Mouse (Mus musculus): ENCODE data around the gene Galnt7.
"Not testable (repeated sequence)": the region's sequence is repeated elsewhere in the genome, so short reads cannot be mapped to it uniquely, and the experiment has no call there.

The Galnt7 gene

GRCm38 (mm10) chr8:57546401-57546800 is 106.4 kb downstream of the Galnt7 start:
- in situ Hi-C loops (cut with MboI; ENCODE audit: low sequenced_read_pairs): no loop called here

DNA sequence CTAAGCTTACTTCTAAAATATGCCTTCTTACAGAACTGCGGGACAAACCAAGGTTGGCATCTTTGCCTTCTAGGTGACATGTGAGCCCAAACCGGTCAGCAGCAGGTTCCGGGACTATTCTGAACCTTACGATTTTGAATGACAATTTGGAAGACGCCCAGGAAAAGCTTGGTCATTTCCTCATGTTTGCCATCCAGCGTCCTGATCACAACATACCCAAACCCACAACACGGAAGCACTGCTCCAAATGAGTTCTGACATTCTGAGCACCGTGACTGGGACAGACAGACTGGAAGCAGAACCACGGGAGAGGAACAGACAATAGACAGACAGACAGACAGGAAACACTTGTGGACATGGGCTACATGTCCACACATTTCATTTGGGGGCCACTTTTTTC is 111.4 kb downstream of the Galnt7 start:
- in situ Hi-C loops (cut with MboI; ENCODE audit: low sequenced_read_pairs): no loop called here

DNA sequence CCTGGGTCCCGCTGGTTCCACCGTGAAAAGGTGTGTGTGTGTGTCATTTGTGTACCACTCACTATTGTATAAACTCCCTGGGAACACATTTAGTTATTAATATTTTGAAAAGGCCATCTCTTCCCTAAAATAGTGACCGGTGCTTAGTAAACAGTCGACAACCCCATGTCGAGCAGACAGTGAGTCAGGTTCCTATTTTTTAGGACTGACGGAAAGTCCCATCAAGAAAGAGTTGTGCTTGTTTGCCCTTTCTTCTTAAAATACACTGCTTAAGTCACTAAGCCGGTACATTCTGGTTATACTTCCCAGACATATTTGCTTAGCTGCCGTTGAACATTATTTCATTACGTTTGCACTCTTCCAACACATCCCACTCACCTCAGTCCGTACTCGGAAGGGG is 111.9 kb downstream of the Galnt7 start:
- in situ Hi-C loops (cut with MboI; ENCODE audit: low sequenced_read_pairs): no loop called here

DNA sequence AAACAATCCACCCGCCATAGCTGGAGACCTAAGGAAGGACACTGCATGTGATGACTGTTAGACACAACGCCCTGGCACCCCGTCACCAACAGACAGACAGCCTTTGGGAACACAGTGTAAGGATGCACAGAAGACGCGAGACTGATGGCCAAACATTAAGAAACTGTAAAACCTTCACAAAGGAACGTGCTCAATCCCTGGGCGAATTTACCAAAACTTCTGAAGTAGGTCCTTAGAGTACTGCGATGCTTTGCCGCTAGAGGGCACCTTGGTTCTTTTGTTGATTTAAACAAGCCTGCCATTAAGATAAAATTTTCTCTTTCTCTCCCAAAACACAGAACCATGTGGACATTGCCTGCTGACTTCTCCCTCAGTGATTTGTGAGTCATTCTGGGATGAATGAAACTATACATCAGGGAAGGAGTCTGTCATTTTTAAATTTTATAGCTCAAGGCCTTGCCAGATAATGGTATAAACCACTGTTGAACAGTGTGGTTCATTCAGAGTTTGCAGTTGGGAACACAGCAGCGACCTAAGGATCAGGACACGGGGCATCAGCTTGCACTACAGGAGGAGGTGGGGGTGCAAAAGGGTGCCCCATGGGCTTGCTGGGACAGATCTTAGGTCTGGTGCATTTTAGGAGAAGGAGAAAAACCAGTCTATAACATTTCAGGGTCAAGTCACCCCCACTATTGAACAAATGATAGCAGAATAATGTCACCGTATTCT is 112.6 kb downstream of the Galnt7 start:
- in situ Hi-C loops (cut with MboI; ENCODE audit: low sequenced_read_pairs): no loop called here

GRCm38 (mm10) chr8:57538601-57539000 is 114.2 kb downstream of the Galnt7 start:
- in situ Hi-C loops (cut with MboI; ENCODE audit: low sequenced_read_pairs): loop anchor here (10.0 kb wide), 2 partner anchors 104 to 256 kb away; no protein-coding TSS in a partner anchor

GRCm38 (mm10) chr8:57536167-57536566 is 116.7 kb downstream of the Galnt7 start:
- in situ Hi-C loops (cut with MboI; ENCODE audit: low sequenced_read_pairs): loop anchor here (10.0 kb wide), 2 partner anchors 101 to 259 kb away; no protein-coding TSS in a partner anchor

- in situ Hi-C loops (cut with MboI; ENCODE audit: low sequenced_read_pairs): loop anchor here (10.0 kb wide), 2 partner anchors 100 to 260 kb away; no protein-coding TSS in a partner anchor
Measured at GRCm38 (mm10) chr8:57534495-57534894, 118.3 kb downstream of the Galnt7 start.

DNA sequence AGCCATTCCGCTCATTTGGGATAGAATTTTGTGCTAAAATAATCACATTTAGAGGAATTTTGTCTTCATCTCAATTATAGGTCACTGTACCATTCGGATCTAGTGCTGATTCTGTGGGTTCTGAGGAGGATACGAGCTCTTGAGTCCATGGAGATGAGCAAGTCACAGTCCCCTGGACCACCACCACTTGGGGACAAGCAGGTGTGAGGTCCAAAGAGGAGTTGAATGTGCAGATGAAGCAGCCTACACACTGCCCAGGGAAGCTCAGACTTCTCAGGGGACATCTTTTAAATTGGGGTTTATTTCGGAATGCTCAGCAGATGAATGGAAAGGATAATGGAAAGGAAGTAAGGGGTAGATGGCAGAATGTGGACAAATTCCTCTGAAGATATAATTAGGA is 119.7 kb downstream of the Galnt7 start:
- in situ Hi-C loops (cut with MboI; ENCODE audit: low sequenced_read_pairs): loop anchor here (10.0 kb wide), 2 partner anchors 98 to 262 kb away; no protein-coding TSS in a partner anchor

- in situ Hi-C loops (cut with MboI; ENCODE audit: low sequenced_read_pairs): loop anchor here (10.0 kb wide), 2 partner anchors 97 to 263 kb away; no protein-coding TSS in a partner anchor
Measured at GRCm38 (mm10) chr8:57532223-57532622, 120.6 kb downstream of the Galnt7 start.

GRCm38 (mm10) chr8:57530666-57531349 is 122.0 kb downstream of the Galnt7 start:
- in situ Hi-C loops (cut with MboI; ENCODE audit: low sequenced_read_pairs): loop anchor here (10.0 kb wide), 2 partner anchors 96 to 264 kb away; no protein-coding TSS in a partner anchor

GRCm38 (mm10) chr8:57530238-57530637 is 122.6 kb downstream of the Galnt7 start:
- in situ Hi-C loops (cut with MboI; ENCODE audit: low sequenced_read_pairs): loop anchor here (10.0 kb wide), 2 partner anchors 95 to 265 kb away; no protein-coding TSS in a partner anchor

DNA sequence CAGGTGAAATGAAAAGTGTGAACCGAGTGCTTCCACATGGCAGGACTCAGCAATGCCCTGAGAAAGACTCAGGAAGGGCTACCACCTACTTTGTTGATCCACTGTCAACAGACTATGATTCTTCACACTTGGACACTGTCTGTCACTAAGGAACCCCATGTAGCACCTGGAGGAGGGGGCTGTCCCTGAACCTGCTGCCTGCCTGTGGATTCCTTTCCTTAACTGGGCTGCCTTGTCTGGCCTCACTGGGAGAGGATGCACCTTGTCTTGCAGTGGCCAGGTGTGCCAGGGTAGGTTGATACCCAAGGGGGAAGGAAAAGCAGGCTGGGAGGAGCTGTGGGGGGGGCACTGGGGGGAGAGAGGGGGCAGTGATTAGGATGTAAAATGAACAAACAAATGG is 124.8 kb downstream of the Galnt7 start:
- in situ Hi-C loops (cut with MboI; ENCODE audit: low sequenced_read_pairs): no loop called here

GRCm38 (mm10) chr8:57520186-57520786 is 132.5 kb downstream of the Galnt7 start:
- in situ Hi-C loops (cut with MboI; ENCODE audit: low sequenced_read_pairs): no loop called here

DNA sequence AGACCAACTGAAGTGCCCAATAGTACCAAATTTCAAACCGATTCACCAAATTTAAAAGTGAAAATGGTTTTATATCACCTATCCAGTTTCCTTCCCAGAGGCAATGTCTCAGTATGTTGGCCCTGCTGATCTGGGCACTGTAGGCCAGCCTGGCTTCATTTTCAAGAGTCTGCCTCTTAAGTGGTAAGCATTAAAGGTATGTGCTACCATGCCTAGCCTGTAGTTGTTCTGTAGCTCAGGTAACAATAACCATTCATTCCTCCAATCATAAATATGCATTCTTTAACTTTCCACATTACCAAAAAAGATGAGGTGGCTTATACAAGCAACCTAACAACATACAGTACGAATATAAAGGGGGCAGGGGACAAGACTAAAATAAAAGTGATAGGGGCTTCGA is 135.1 kb downstream of the Galnt7 start:
- in situ Hi-C loops (cut with MboI; ENCODE audit: low sequenced_read_pairs): no loop called here

GRCm38 (mm10) chr8:57516685-57517084 is 136.1 kb downstream of the Galnt7 start:
- in situ Hi-C loops (cut with MboI; ENCODE audit: low sequenced_read_pairs): not testable (repeated sequence)

GRCm38 (mm10) chr8:57513178-57513661 is 139.6 kb downstream of the Galnt7 start:
- in situ Hi-C loops (cut with MboI; ENCODE audit: low sequenced_read_pairs): not testable (repeated sequence)

DNA sequence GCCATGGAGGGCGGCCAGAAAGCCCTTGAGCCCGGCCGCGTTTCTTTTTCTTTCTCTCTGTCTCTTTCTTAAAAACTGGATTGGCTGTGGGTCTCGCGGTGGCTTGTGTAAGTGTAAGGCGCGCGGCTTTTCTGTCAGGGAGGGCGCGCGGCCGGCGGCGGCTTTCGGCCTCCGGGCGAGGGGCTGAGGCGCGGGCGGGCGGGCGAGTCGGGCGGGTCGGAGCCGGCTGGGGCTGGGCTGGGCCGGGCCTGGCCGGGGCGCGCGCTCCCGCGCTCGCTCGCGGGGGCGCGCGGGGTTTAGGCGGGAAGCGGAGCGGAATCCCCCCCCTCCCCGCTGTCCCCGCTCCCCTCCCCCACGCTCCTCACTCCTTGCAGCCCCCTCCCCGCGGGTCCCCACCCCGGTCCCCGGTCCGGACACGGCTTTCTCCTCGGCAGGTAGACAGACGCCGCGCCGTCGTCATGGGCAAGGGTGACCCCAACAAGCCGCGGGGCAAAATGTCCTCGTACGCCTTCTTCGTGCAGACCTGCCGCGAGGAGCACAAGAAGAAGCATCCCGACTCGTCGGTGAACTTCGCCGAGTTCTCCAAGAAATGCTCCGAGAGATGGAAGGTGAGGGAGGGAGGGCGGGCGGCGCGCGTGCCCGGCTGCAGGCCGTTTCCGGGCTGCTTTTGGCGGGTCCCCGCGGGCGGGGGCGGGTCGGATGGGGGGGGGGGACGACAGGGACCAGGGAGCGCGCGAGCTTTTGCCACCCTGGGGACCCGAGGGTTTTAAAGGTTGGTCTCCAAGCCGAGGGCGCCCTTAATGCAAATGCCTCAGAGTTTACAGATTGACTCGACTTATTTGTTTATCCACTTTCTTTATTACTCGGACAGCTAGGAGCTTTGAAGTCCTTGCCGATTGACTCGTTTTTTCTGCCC is 140.4 kb downstream of the Galnt7 start:
- in situ Hi-C loops (cut with MboI; ENCODE audit: low sequenced_read_pairs): no loop called here

- in situ Hi-C loops (cut with MboI; ENCODE audit: low sequenced_read_pairs): no loop called here
Measured at GRCm38 (mm10) chr8:57511316-57512118, 141.3 kb downstream of the Galnt7 start, which contains the start of gene Hmgb2. Hmgb2 (plus strand) TSS chr8:57511907.

DNA sequence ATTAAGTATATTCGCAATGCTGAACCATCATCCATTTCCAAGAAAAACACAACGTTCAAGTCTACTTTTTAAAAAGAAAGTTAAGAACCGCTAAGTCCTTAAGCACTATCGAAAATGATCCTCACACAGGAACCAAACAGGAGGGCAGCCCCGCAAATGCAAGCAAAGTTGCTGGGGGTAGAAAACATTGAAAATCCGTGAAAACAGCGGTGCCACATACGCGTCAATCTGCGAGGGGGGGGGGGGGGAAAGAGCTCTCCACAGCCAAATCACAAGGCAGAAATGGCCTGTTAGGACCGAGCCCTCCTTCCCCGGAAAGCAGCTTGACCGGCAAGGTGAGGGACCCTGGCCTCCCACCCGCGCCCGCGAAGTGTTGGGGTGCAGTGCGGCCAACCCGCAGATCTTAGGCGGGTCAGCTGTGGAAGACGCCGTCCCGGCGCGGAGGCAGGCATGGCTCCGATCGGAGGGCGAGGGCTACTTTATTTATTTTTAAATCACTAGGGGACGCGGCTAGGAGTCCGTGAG is 142.0 kb downstream of the Galnt7 start:
- in situ Hi-C loops (cut with MboI; ENCODE audit: low sequenced_read_pairs): no loop called here

Measured in CH12F3 (cell line).